ENCODE assay signal across 8 mouse cellular contexts in the genomic region with DNA sequence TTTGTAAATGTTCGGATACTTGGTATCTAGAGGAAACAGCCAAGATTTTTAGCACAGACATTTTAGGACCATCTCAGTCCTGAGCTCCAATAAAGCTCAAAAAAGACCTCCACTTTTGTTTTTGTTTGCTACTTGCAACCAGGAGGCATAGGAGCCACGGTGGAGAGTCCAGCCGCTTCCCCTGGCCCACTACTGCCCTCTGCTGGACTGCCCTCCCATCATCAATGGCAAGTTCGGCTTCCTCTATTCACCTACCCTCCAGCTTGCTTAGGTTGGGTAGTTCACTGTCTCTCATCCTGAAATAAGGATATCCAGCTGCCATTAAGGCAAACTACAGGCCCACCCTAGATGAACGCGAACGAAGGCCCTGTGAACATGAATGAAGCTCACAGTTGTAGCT. TPM values are rescaled to one million over a fixed set of nuclear protein-coding genes. Genes with fewer than 3 reads are reported as not detected.
DNase-seq lines count a peak whose midpoint lies in the region; ATAC-seq and TF ChIP-seq lines count a peak whose summit lies in the region.

No protein-coding gene starts in this region.

- no peak for ATAC-seq in forebrain, embryonic 14.5 days
- no peak for ATAC-seq in forebrain, embryonic 12.5 days (ENCODE audit: low FRiP score)
- peak; percentile 75 for ATAC-seq in erythroblast, adult 5-6 weeks (replicated peaks; ENCODE audit: low FRiP score, poor library complexity, severe bottlenecking)
- ATAC-seq in megakaryocyte-erythroid progenitor cell, adult 5-6 weeks (replicated peaks; ENCODE audit: low FRiP score, low TSS enrichment, poor library complexity, severe bottlenecking): peak; percentile 88

- H3K27me3 ChIP-seq in forebrain, embryonic 14.5 days (replicated peaks; ENCODE audit: control insufficient read depth, insufficient read depth, low read length): no peaks in the 10 kb centered on the region
- no peaks in the 10 kb centered on the region for H3K27me3 ChIP-seq in forebrain, embryonic 12.5 days
- H3K27me3 ChIP-seq in C2C12 (ENCODE audit: control insufficient read depth, insufficient read depth, insufficient read length): no peaks in the 10 kb centered on the region
- no peaks in the 10 kb centered on the region for H3K27me3 ChIP-seq in splenic B cell, adult 2 months (ENCODE audit: control insufficient read depth, insufficient read depth, low read length, poor library complexity, severe bottlenecking)

- no peaks in the 10 kb centered on the region for H3K9me3 ChIP-seq in forebrain, embryonic 14.5 days (replicated peaks; ENCODE audit: control insufficient read depth, low read length)
- H3K9me3 ChIP-seq in forebrain, embryonic 12.5 days: no peaks in the 10 kb centered on the region

- H3K79me3 ChIP-seq in C2C12 (ENCODE audit: low read depth): no peaks in the 10 kb centered on the region

- H3K27ac ChIP-seq in forebrain, embryonic 14.5 days (ENCODE audit: low read depth, low read length): no peak overlapping the region
- no peak overlapping the region for H3K27ac ChIP-seq in forebrain, embryonic 12.5 days
- H3K27ac ChIP-seq in bone marrow, adult 2 months (ENCODE audit: control insufficient read depth, insufficient read depth, low read depth, low read length, poor library complexity): no peak overlapping the region

- 42% methylated on average over 7 of the region's 7 CpGs for WGBS in forebrain, embryonic 14.5 days
- WGBS in forebrain, embryonic 12.5 days: 37% methylated on average over 7 of the region's 7 CpGs
- 29% methylated on average over 7 of the region's 7 CpGs for WGBS in bone marrow, adult 2 months

- no peak for TF ChIP-seq POLR2A in bone marrow, adult 2 months (IDR thresholded peaks at IDR 0.05; ENCODE audit: borderline replicate concordance, control insufficient read depth, low read depth, low read length)

- H3K36me3 ChIP-seq in forebrain, embryonic 14.5 days (ENCODE audit: control insufficient read depth, insufficient read depth, low read length): peaks cover 52% of the 10 kb centered on the region
- peaks cover 42% of the 10 kb centered on the region for H3K36me3 ChIP-seq in forebrain, embryonic 12.5 days (replicated peaks)
- peaks cover 12% of the 10 kb centered on the region for H3K36me3 ChIP-seq in C2C12 (ENCODE audit: control insufficient read depth, insufficient read depth)
- peaks cover 15% of the 10 kb centered on the region for H3K36me3 ChIP-seq in splenic B cell, adult 2 months (ENCODE audit: control insufficient read depth, insufficient read depth, low read length, poor library complexity, severe bottlenecking)

- H3K79me2 ChIP-seq in C2C12 (ENCODE audit: control insufficient read depth, insufficient read depth): peaks cover 4% of the 10 kb centered on the region

- no peaks in the 10 kb centered on the region; the same call in 1 of the 2 replicates for H3K4me1 ChIP-seq in forebrain, embryonic 14.5 days (ENCODE audit: control insufficient read depth, insufficient read depth, low read length)
- peaks cover under 1% of the 10 kb centered on the region; the same call in 1 of the 2 replicates for H3K4me1 ChIP-seq in forebrain, embryonic 12.5 days
- H3K4me1 ChIP-seq in bone marrow, adult 2 months (ENCODE audit: control insufficient read depth, insufficient read depth, low read length): peaks cover 11% of the 10 kb centered on the region

- no peak overlapping the region for H3ac ChIP-seq in C2C12 (ENCODE audit: control insufficient read depth, insufficient read length, low read depth)

- peak; percentile 91 for TF ChIP-seq CTCF in C2C12 (IDR thresholded peaks at IDR 0.05; ENCODE audit: control insufficient read depth, insufficient read depth, insufficient read length)
- peak; percentile 97 for TF ChIP-seq CTCF in bone marrow, adult 2 months (IDR thresholded peaks at IDR 0.05; ENCODE audit: control insufficient read depth, insufficient read depth, low read length)

- H3K9ac ChIP-seq in forebrain, embryonic 14.5 days (ENCODE audit: low read length): no peak overlapping the region
- no peak overlapping the region for H3K9ac ChIP-seq in forebrain, embryonic 12.5 days

- no peak overlapping the region for H3K4me3 ChIP-seq in forebrain, embryonic 14.5 days (ENCODE audit: low read depth, low read length)
- H3K4me3 ChIP-seq in forebrain, embryonic 12.5 days (replicated peaks): no peak overlapping the region
- no peak overlapping the region for H3K4me3 ChIP-seq in C2C12 (ENCODE audit: insufficient read depth, poor library complexity, severe bottlenecking)
- no peak overlapping the region for H3K4me3 ChIP-seq in bone marrow, adult 2 months (replicated peaks; ENCODE audit: control insufficient read depth, low read depth, low read length)

- DNase-seq in forebrain, embryonic 14.5 days (ENCODE audit: low spot score): peak; percentile 55
- DNase-seq in kidney, postnatal 36 days: peak; percentile 63 to 91
- peak; percentile 75 for DNase-seq in splenic B cell, adult 2 months (ENCODE audit: low read depth, low spot score)

- no peak overlapping the region for H3K4me2 ChIP-seq in forebrain, embryonic 14.5 days (ENCODE audit: low read length)
- no peak overlapping the region for H3K4me2 ChIP-seq in forebrain, embryonic 12.5 days

TF ChIP-seq in C2C12, 6 proteins besides CTCF, POLR2A, EP300 and RAD21:
- TF ChIP-seq FOSL1 (IDR thresholded peaks at IDR 0.05; ENCODE audit: insufficient read depth, low read length, poor library complexity, severe bottlenecking) (no peak), MAX (IDR thresholded peaks at IDR 0.05) (no peak), USF1 (IDR thresholded peaks at IDR 0.05; ENCODE audit: low read depth) (no peak), MYOG (IDR thresholded peaks at IDR 0.05; ENCODE audit: control insufficient read depth, extremely low read depth, insufficient read length) (no peak), MYOD1 (IDR thresholded peaks at IDR 0.05; ENCODE audit: control insufficient read depth, insufficient read length, low read depth) (no peak), CEBPB (IDR thresholded peaks at IDR 0.05; ENCODE audit: low read depth) (no peak)

RNA-seq across cellular contexts. Expression of gene Xpc, which starts 6.4 kb away (rescaled TPM):
- 17.5 and 19.7 TPM in 2 replicates for polyA plus RNA-seq in forebrain, embryonic 14.5 days (2014; fragmentation: Nextera tagmentation; extraction: Ambion mirVana)
- polyA plus RNA-seq in forebrain, embryonic 12.5 days (2016; fragmentation: Nextera tagmentation; extraction: Ambion mirVana): 24.4 and 26.7 TPM in 2 replicates
- 4.5 TPM for polyA plus RNA-seq in C2C12 (2012; fragmentation: generic; extraction: Trizol)
- 8.7 and 17.1 TPM in 2 replicates for polyA plus RNA-seq in bone marrow, adult 2 months (2011; ENCODE audit: insufficient read depth, insufficient read length, low replicate concordance, missing spikeins)
- 5.2 and 6.7 TPM in 2 replicates for total RNA-seq in erythroblast, adult 5-6 weeks (2015; ENCODE audit: low replicate concordance)
- total RNA-seq in erythroblast, adult 5-6 weeks (2017; ENCODE audit: low replicate concordance): 9.1 and 14.7 TPM in 2 replicates
- 8.8 and 10.4 TPM in 2 replicates for total RNA-seq in megakaryocyte-erythroid progenitor cell, adult 5-6 weeks (2014; fragmentation: Nextera tagmentation)
- total RNA-seq in megakaryocyte-erythroid progenitor cell, adult 5-6 weeks (2017): 25.1 and 35.4 TPM in 2 replicates

RNA-seq across cellular contexts. Expression of gene Lsm3, which starts 6.4 kb away (rescaled TPM):
- 200 and 264 TPM in 2 replicates for polyA plus RNA-seq in forebrain, embryonic 14.5 days (2014; fragmentation: Nextera tagmentation; extraction: Ambion mirVana)
- 264 and 276 TPM in 2 replicates for polyA plus RNA-seq in forebrain, embryonic 12.5 days (2016; fragmentation: Nextera tagmentation; extraction: Ambion mirVana)
- polyA plus RNA-seq in C2C12 (2012; fragmentation: generic; extraction: Trizol): 207 TPM
- polyA plus RNA-seq in bone marrow, adult 2 months (2011; ENCODE audit: insufficient read depth, insufficient read length, low replicate concordance, missing spikeins): 112 and 140 TPM in 2 replicates
- total RNA-seq in erythroblast, adult 5-6 weeks (2015; ENCODE audit: low replicate concordance): 12.7 and 17.1 TPM in 2 replicates
- total RNA-seq in erythroblast, adult 5-6 weeks (2017; ENCODE audit: low replicate concordance): 41.5 and 78.4 TPM in 2 replicates
- 211 and 214 TPM in 2 replicates for total RNA-seq in megakaryocyte-erythroid progenitor cell, adult 5-6 weeks (2014; fragmentation: Nextera tagmentation)
- 372 and 520 TPM in 2 replicates for total RNA-seq in megakaryocyte-erythroid progenitor cell, adult 5-6 weeks (2017)

RNA-seq across cellular contexts. Expression of gene Tmem43, which starts 35.8 kb away (rescaled TPM):
- 55.5 and 63.0 TPM in 2 replicates for polyA plus RNA-seq in forebrain, embryonic 14.5 days (2014; fragmentation: Nextera tagmentation; extraction: Ambion mirVana)
- polyA plus RNA-seq in forebrain, embryonic 12.5 days (2016; fragmentation: Nextera tagmentation; extraction: Ambion mirVana): 60.8 and 68.8 TPM in 2 replicates
- 68.1 TPM for polyA plus RNA-seq in C2C12 (2012; fragmentation: generic; extraction: Trizol)
- polyA plus RNA-seq in bone marrow, adult 2 months (2011; ENCODE audit: insufficient read depth, insufficient read length, low replicate concordance, missing spikeins): 12.6 and 27.9 TPM in 2 replicates
- total RNA-seq in erythroblast, adult 5-6 weeks (2015; ENCODE audit: low replicate concordance): 10.2 and 13.8 TPM in 2 replicates
- 11.8 and 16.7 TPM in 2 replicates for total RNA-seq in erythroblast, adult 5-6 weeks (2017; ENCODE audit: low replicate concordance)
- total RNA-seq in megakaryocyte-erythroid progenitor cell, adult 5-6 weeks (2014; fragmentation: Nextera tagmentation): 18.7 and 19.4 TPM in 2 replicates
- total RNA-seq in megakaryocyte-erythroid progenitor cell, adult 5-6 weeks (2017): 16.0 and 22.4 TPM in 2 replicates

RNA-seq across cellular contexts. Expression of gene Chchd4, which starts 36.0 kb away (rescaled TPM):
- 30.3 and 34.8 TPM in 2 replicates for polyA plus RNA-seq in forebrain, embryonic 14.5 days (2014; fragmentation: Nextera tagmentation; extraction: Ambion mirVana)
- polyA plus RNA-seq in forebrain, embryonic 12.5 days (2016; fragmentation: Nextera tagmentation; extraction: Ambion mirVana): 23.9 and 24.2 TPM in 2 replicates
- polyA plus RNA-seq in C2C12 (2012; fragmentation: generic; extraction: Trizol): 20.3 TPM
- 5.7 and 6.7 TPM in 2 replicates for polyA plus RNA-seq in bone marrow, adult 2 months (2011; ENCODE audit: insufficient read depth, insufficient read length, low replicate concordance, missing spikeins)
- total RNA-seq in erythroblast, adult 5-6 weeks (2015; ENCODE audit: low replicate concordance): 2.5 and 6.5 TPM in 2 replicates
- total RNA-seq in erythroblast, adult 5-6 weeks (2017; ENCODE audit: low replicate concordance): 1.9 and 2.2 TPM in 2 replicates
- 23.1 and 26.8 TPM in 2 replicates for total RNA-seq in megakaryocyte-erythroid progenitor cell, adult 5-6 weeks (2014; fragmentation: Nextera tagmentation)
- 24.1 and 24.9 TPM in 2 replicates for total RNA-seq in megakaryocyte-erythroid progenitor cell, adult 5-6 weeks (2017)

Comparison
In these comparisons a context has a peak if more than half of its experiments do, and no peak if none do; other contexts are left out.
1. ATAC-seq: peak in erythroblast, adult 5-6 weeks (single experiment) and megakaryocyte-erythroid progenitor cell, adult 5-6 weeks (single experiment); none in forebrain, embryonic 14.5 days (single experiment) and forebrain, embryonic 12.5 days (single experiment).
2. Peak in every context shown above with its lines, with median percentiles within 50 percentile points of each other: DNase-seq.